Mouse (Mus musculus) gastrocnemius, postnatal 10 days (tissue): ENCODE measurements around the gene Trmt1l. TPM values are rescaled to one million over a fixed set of nuclear protein-coding genes. Genes with fewer than 3 reads are reported as not detected.
"Not testable (repeated sequence)": the region's sequence is repeated elsewhere in the genome, so short reads cannot be mapped to it uniquely, and the experiment has no call there.

Experiments used
- DNase-seq: peaks from one replicate; pipeline ENCODE4 v3.0.0; 2021; ENCODE audit warnings: mixed read lengths
- long read RNA-seq, 2 experiments: library from polyadenylated mRNA; stranded (forward); transcript quantifications; one replicate each; pipeline ENCODE4 v2.0.0; 2021
- total RNA-seq, 2 experiments: library from RNA; stranded (reverse); gene quantifications; 2 replicates each; pipeline ENCODE4 v1.2.3; 2021

Trmt1l gene
- total RNA-seq, result 10 to 100 TPM; 10.0 to 14.0 TPM
- long read RNA-seq, experiment 1, transcript Trmt1l-201 (15 exons, 2,749 nt), result major isoform, 15 of 22 reads
- long read RNA-seq, experiment 1, partial matches to known transcripts, result 2 of 22 reads
- long read RNA-seq, experiment 1, other reads (novel, unspliced or antisense), result 4 of 22 reads
- long read RNA-seq, experiment 2, transcript Trmt1l-201 (15 exons, 2,749 nt), result major isoform, 9 of 13 reads
- long read RNA-seq, experiment 2, partial matches to known transcripts, result 2 of 13 reads
- long read RNA-seq, experiment 2, other reads (novel, unspliced or antisense), result 1 of 13 reads

GRCm38 (mm10) chr1:151428263-151429221 lies at the start of gene Trmt1l, which contains the start of gene Swt1:
Trmt1l (plus strand) TSS chr1:151428542.
Swt1 (minus strand) TSS chr1:151428455.
- DNase-seq, result peak; percentile 97

GRCm38 (mm10) chr1:151390029-151390428 lies 38.3 kb upstream of the Trmt1l start:
- peak; percentile 8 for DNase-seq

GRCm38 (mm10) chr1:151409827-151410226 lies 18.5 kb upstream of the Trmt1l start:
- DNase-seq, result no peak

GRCm38 (mm10) chr1:151422178-151422577 lies 6.2 kb upstream of the Trmt1l start:
- no peak for DNase-seq

GRCm38 (mm10) chr1:151426947-151427600 lies 1.3 kb upstream of the Trmt1l start:
- no peak for DNase-seq

GRCm38 (mm10) chr1:151427888-151428262 lies 467 bp upstream of the Trmt1l start:
- no peak for DNase-seq

GRCm38 (mm10) chr1:151429316-151429715 lies 974 bp downstream of the Trmt1l start:
- DNase-seq, result no peak

- DNase-seq, result no peak
Measured at GRCm38 (mm10) chr1:151435431-151435830, 7.1 kb downstream of the Trmt1l start.

- no peak for DNase-seq
Measured at GRCm38 (mm10) chr1:151449866-151450265, 21.5 kb downstream of the Trmt1l start.

- DNase-seq, result no peak
Measured at GRCm38 (mm10) chr1:151450851-151451250, 22.5 kb downstream of the Trmt1l start.

GRCm38 (mm10) chr1:151451946-151452345 lies 23.6 kb downstream of the Trmt1l start:
- DNase-seq, result no peak

GRCm38 (mm10) chr1:151457087-151457486 lies 28.7 kb downstream of the Trmt1l start:
- no peak for DNase-seq

- no peak for DNase-seq
Measured at GRCm38 (mm10) chr1:151461265-151461664, 32.9 kb downstream of the Trmt1l start.

- DNase-seq, result no peak
Measured at GRCm38 (mm10) chr1:151464914-151465313, 36.6 kb downstream of the Trmt1l start.

- no peak for DNase-seq
Measured at GRCm38 (mm10) chr1:151466571-151466970, 38.2 kb downstream of the Trmt1l start.

GRCm38 (mm10) chr1:151471429-151471828 lies 43.1 kb downstream of the Trmt1l start:
- no peak for DNase-seq

GRCm38 (mm10) chr1:151472386-151472785 lies 44.0 kb downstream of the Trmt1l start:
- not testable (repeated sequence) for DNase-seq

GRCm38 (mm10) chr1:151482497-151482896 lies 54.2 kb downstream of the Trmt1l start:
- no peak for DNase-seq

GRCm38 (mm10) chr1:151483568-151483967 lies 55.2 kb downstream of the Trmt1l start:
- DNase-seq, result no peak

GRCm38 (mm10) chr1:151484754-151485153 lies 56.4 kb downstream of the Trmt1l start:
- DNase-seq, result no peak

GRCm38 (mm10) chr1:151489806-151490205 lies 61.5 kb downstream of the Trmt1l start:
- DNase-seq, result no peak

GRCm38 (mm10) chr1:151492419-151492818 lies 64.1 kb downstream of the Trmt1l start:
- no peak for DNase-seq

GRCm38 (mm10) chr1:151493826-151494225 lies 65.5 kb downstream of the Trmt1l start:
- no peak for DNase-seq
